Mouse (Mus musculus): Measurements from ENCODE around the gene Ccr2. TPM values are rescaled to one million over a fixed set of nuclear protein-coding genes. Genes with fewer than 3 reads are reported as not detected.

The Ccr2 gene
- 32.0 TPM for polyA plus RNA-seq (2017; shearing (Covaris generic))

DNA sequence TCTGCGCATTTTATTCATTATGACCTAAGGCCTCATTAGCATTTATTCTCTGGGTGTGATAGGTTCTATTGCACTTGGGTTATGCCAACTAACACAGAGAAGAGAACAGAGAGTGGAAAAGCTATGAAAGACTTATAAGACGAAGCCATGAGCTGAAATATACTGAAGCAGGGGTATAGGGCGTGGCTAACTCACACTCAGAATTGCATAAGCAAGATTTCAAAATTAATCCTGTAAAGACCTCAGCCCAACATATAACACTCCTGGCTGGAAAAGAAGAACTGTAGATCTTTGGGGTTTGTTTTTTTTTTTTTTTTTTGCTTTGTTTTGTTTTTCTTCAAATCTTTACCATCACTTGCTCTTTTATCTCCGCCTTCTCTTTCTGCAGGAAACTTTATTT, at the start of gene Ccr2:
Gene Ccr2 (plus strand): TSS at position 228 of the 400 bp plus-strand sequence.

DNA sequence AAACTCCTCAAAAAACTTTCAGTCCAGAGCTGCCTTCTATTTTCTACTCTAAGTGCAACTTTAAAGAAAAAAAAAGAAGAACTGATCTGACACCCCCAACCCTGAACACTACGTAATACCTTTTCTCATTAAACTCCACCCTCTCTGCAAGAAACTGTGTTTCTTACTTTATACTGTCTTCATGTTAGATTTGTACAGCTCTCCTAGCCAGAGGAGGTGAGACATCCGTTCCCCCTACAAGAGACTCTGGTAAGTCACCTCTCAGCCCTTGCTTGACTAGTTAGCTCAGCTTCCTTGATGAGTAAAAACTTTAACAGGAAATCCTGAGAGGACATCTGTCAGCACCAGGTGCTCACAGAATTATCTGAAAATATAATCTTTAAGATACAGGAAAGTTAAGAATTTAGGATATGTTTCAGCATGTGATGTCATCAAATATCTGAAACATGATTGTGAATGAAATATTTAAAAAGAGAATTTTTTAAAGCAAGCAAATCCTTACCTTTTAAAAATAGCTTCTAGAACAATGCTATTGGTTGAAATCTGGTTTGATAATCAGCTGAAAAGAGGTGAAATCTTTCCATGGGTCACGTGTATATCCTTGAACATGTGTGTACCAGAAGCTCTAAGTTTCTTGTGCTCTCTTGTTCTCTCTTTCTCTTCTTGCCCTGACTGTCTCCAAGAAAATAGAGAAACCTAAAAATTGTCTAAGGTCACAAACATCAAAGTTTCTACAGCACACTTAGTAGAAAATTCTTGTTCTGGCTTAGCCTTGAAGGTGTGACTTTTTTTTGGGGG, 19.8 kb downstream of the Ccr2 start, which contains the start of gene Ccr5:
Gene Ccr5 (plus strand): TSS at position 157 of the 798 bp plus-strand sequence.

Other genes with a start within 250 kb of the Ccr2 start
- gene Xcr1, start 239.9 kb upstream of the Ccr2 start, polyA plus RNA-seq (2017; shearing (Covaris generic)) = 0.49 TPM
- gene Ccr1, start 133.3 kb upstream of the Ccr2 start, polyA plus RNA-seq (2017; shearing (Covaris generic)) = 0.50 TPM
- gene Ccr1l1, start 123.5 kb upstream of the Ccr2 start, polyA plus RNA-seq (2017; shearing (Covaris generic)) = not detected
- 4.6 TPM for gene Ccr3, start 80.0 kb upstream of the Ccr2 start, polyA plus RNA-seq (2017; shearing (Covaris generic))
- gene Ccr5, start 19.6 kb downstream of the Ccr2 start, polyA plus RNA-seq (2017; shearing (Covaris generic)) = 13.5 TPM
- gene 2010315B03Rik, start 210.7 kb downstream of the Ccr2 start, polyA plus RNA-seq (2017; shearing (Covaris generic)) = 23.1 TPM